Mouse (Mus musculus) brain, embryonic 14.5 days (tissue): ENCODE data around the gene Fam104a.

ENCODE experiments used
- CTCF ChIP-seq: fragments of 200-500 bp; IDR thresholded peaks from 2 replicates; pipeline ENCODE4 v1.5.1; 2012; ENCODE audit warnings: inconsistent platforms, mild to moderate bottlenecking, moderate library complexity, borderline replicate concordance; ENCODE audit not compliant: insufficient read depth, insufficient read length; ENCODE audit errors: extremely low read depth
- POLR2A ChIP-seq: fragments of 200-500 bp; IDR thresholded peaks from 2 replicates; pipeline ENCODE4 v1.6.1; 2012; ENCODE audit warnings: mild to moderate bottlenecking, inconsistent platforms, borderline replicate concordance; ENCODE audit not compliant: poor library complexity, insufficient read depth, insufficient read length, severe bottlenecking; ENCODE audit errors: extremely low read depth

DNA sequence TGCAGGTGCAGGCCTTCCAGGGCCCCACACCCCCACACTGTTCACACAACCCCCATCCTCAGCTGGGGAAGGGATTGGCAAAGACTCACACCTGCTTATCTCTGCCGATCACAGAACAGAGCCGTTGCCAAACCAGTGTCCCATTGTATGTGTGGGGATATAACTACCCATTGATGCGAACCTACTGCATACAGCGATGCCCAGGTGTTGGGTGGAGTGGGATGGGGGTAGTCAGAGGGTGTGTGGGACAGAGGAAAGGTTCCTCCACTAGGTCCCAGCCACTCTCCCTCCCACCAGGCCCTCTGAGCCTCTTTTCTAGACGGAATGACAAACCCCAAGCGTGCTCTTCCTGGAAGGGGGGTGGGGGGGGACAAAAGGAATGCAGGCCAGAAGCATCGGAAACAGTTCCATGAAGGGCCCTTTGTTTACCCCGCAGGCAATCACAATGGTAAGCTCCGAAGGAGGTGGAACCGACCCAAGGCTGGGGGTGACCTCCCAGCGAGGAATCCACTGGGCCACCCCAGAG, 25.8 kb upstream of the Fam104a start, which contains the start of gene Cpsf4l:
- TF ChIP-seq CTCF: no peak
- TF ChIP-seq POLR2A: no peak
